Mouse (Mus musculus) forebrain, embryonic 10.5 days (tissue): ENCODE measurements around the gene Med22. TPM values are rescaled to one million over a fixed set of nuclear protein-coding genes. Genes with fewer than 3 reads are reported as not detected.

Experiments used
- DNase-seq: peaks from one replicate; pipeline ENCODE4 v3.0.0-alpha.2; 2017; ENCODE audit warnings: low spot score; ENCODE audit errors: extremely low spot score
- H3K27ac ChIP-seq: fragments of 300-500 bp; sonication (generic); 2 replicates; pipeline ENCODE4 v1.5.1; 2016; ENCODE audit warnings: mild to moderate bottlenecking
- H3K27me3 ChIP-seq: fragments of 300-500 bp; sonication (generic); 2 replicates; pipeline ENCODE4 v1.6.1; 2016; ENCODE audit warnings: mild to moderate bottlenecking; ENCODE audit not compliant: poor library complexity, severe bottlenecking
- H3K36me3 ChIP-seq: fragments of 300-500 bp; sonication (generic); replicated peaks from 2 replicates; pipeline ENCODE4 v1.6.1; 2016; ENCODE audit warnings: mild to moderate bottlenecking, moderate library complexity
- H3K4me1 ChIP-seq: fragments of 300-500 bp; sonication (generic); 2 replicates; pipeline ENCODE4 v1.6.1; 2016
- H3K4me3 ChIP-seq: fragments of 300-500 bp; sonication (generic); 2 replicates; pipeline ENCODE4 v1.5.1; 2016; ENCODE audit warnings: mild to moderate bottlenecking, moderate library complexity
- H3K9me3 ChIP-seq: fragments of 300-500 bp; sonication (generic); 2 replicates; pipeline ENCODE4 v1.6.1; 2016; ENCODE audit warnings: mild to moderate bottlenecking, moderate library complexity
- WGBS: fragments of 180-500 bp; shearing (Covaris S2); methylation state at CpG from one replicate; pipeline ENCODE4 v1.1.7; 2016; 5-methylcytosine and 5-hydroxymethylcytosine counted together
- polyA plus RNA-seq: library from polyadenylated mRNA; unstranded; fragments of >200 nt; fragmentation: Nextera tagmentation; extraction: Ambion mirVana; gene quantifications from 2 replicates; pipeline ENCODE4 v1.2.1, GENCODE M21; 2016

Gene Med22
- polyA plus RNA-seq, 1 experiment from 2014 or later, result 112 TPM

- Histone ChIP-seq H3K4me3 (peak overlapping the region; percentile 73; the same call in 1 of the 2 replicates), H3K4me1 (peaks cover 76% of the 10 kb centered on the region), H3K27ac (no peak overlapping the region), H3K27me3 (no peaks in the 10 kb centered on the region), H3K9me3 (no peaks in the 10 kb centered on the region), H3K36me3 (peaks cover 59% of the 10 kb centered on the region)
- 84% methylated on average over 17 of the region's 17 CpGs for WGBS
- no peak for DNase-seq
Measured at GRCm38 (mm10) chr2:26913416-26914147, 3.1 kb upstream of the Med22 start.

GRCm38 (mm10) chr2:26912253-26912770, 1.8 kb upstream of the Med22 start:
- peak overlapping the region; percentile 92; the same call in 1 of the 2 replicates for H3K27ac ChIP-seq
- H3K9me3 ChIP-seq, result no peaks in the 10 kb centered on the region
- DNase-seq, result no peak
- WGBS, result 75% methylated on average over 5 of the region's 5 CpGs
- no peaks in the 10 kb centered on the region for H3K27me3 ChIP-seq
- H3K36me3 ChIP-seq, result peaks cover 59% of the 10 kb centered on the region
- H3K4me1 ChIP-seq, result peaks cover 75% of the 10 kb centered on the region
- H3K4me3 ChIP-seq, result peak overlapping the region; percentile 91

GRCm38 (mm10) chr2:26910994-26911765, 703 bp upstream of the Med22 start:
- Histone ChIP-seq H3K36me3 (peaks cover 68% of the 10 kb centered on the region), H3K27me3 (no peaks in the 10 kb centered on the region), H3K9me3 (no peaks in the 10 kb centered on the region), H3K4me1 (peaks cover 63% of the 10 kb centered on the region), H3K4me3 (peak overlapping the region; percentile 91), H3K27ac (peak overlapping the region; percentile 92)
- DNase-seq, result peak; percentile 64
- WGBS, result under 1% methylated on average over 37 of the region's 37 CpGs

GRCm38 (mm10) chr2:26909387-26909784, 1.1 kb downstream of the Med22 start:
- H3K27ac ChIP-seq, result peak overlapping the region; percentile 92

GRCm38 (mm10) chr2:26908710-26909386, 1.6 kb downstream of the Med22 start:
- WGBS, result 87% methylated on average over 18 of the region's 18 CpGs

More at GRCm38 (mm10) chr2:26909387-26909784, 1.1 kb downstream of the Med22 start:
- Histone ChIP-seq H3K4me3 (peak overlapping the region; percentile 91), H3K9me3 (no peaks in the 10 kb centered on the region), H3K27me3 (no peaks in the 10 kb centered on the region), H3K4me1 (peaks cover 47% of the 10 kb centered on the region), H3K36me3 (peaks cover 80% of the 10 kb centered on the region)
- DNase-seq, result no peak

GRCm38 (mm10) chr2:26907109-26907508, 3.4 kb downstream of the Med22 start:
- Histone ChIP-seq H3K9me3 (no peaks in the 10 kb centered on the region), H3K27ac (no peak overlapping the region), H3K4me3 (no peak overlapping the region), H3K36me3 (peaks cover 61% of the 10 kb centered on the region), H3K27me3 (no peaks in the 10 kb centered on the region), H3K4me1 (peaks cover 46% of the 10 kb centered on the region)
- WGBS, result 71% methylated on average over 4 of the region's 4 CpGs
- no peak for DNase-seq

More at GRCm38 (mm10) chr2:26908710-26909386, 1.6 kb downstream of the Med22 start:
- H3K36me3 ChIP-seq, result peaks cover 78% of the 10 kb centered on the region
- peaks cover 50% of the 10 kb centered on the region for H3K4me1 ChIP-seq
- H3K9me3 ChIP-seq, result no peaks in the 10 kb centered on the region
- H3K4me3 ChIP-seq, result peak overlapping the region; percentile 91
- no peaks in the 10 kb centered on the region for H3K27me3 ChIP-seq
- no peak for DNase-seq
- H3K27ac ChIP-seq, result peak overlapping the region; percentile 60; the same call in 1 of the 2 replicates

GRCm38 (mm10) chr2:26906431-26906830, 4.0 kb downstream of the Med22 start:
- peaks cover 46% of the 10 kb centered on the region for H3K4me1 ChIP-seq
- no peak overlapping the region for H3K27ac ChIP-seq
- H3K9me3 ChIP-seq, result no peaks in the 10 kb centered on the region
- no peak for DNase-seq
- H3K4me3 ChIP-seq, result no peak overlapping the region
- 91% methylated on average over 3 of the region's 3 CpGs for WGBS
- H3K36me3 ChIP-seq, result peaks cover 54% of the 10 kb centered on the region
- H3K27me3 ChIP-seq, result no peaks in the 10 kb centered on the region

- H3K36me3 ChIP-seq, result peaks cover 50% of the 10 kb centered on the region
- H3K4me3 ChIP-seq, result no peak overlapping the region
- H3K9me3 ChIP-seq, result no peaks in the 10 kb centered on the region
- WGBS, result 88% methylated on average over 2 of the region's 2 CpGs
- DNase-seq, result no peak
- no peak overlapping the region for H3K27ac ChIP-seq
- peaks cover 51% of the 10 kb centered on the region for H3K4me1 ChIP-seq
- no peaks in the 10 kb centered on the region for H3K27me3 ChIP-seq
Measured at GRCm38 (mm10) chr2:26905936-26906335, 4.5 kb downstream of the Med22 start.

- no peak for DNase-seq
- H3K9me3 ChIP-seq, result no peaks in the 10 kb centered on the region
- H3K27ac ChIP-seq, result peak overlapping the region; percentile 88
- H3K4me1 ChIP-seq, result peaks cover 39% of the 10 kb centered on the region
- H3K27me3 ChIP-seq, result no peaks in the 10 kb centered on the region
- H3K4me3 ChIP-seq, result peak overlapping the region; percentile 88
- peaks cover 68% of the 10 kb centered on the region for H3K36me3 ChIP-seq
- 11% methylated on average over 7 of the region's 7 CpGs for WGBS
Measured at GRCm38 (mm10) chr2:26903311-26903710, 7.2 kb downstream of the Med22 start.

GRCm38 (mm10) chr2:26902467-26903220, 7.8 kb downstream of the Med22 start, which contains the start of gene Surf6:
Gene Surf6 (minus strand): TSS chr2:26902879.
- Histone ChIP-seq H3K27ac (peak within 1 kb of the TSS; percentile 88), H3K4me3 (peak within 1 kb of the TSS; percentile 88), H3K36me3 (peaks cover 68% of the 10 kb centered on the region), H3K27me3 (no peaks in the 10 kb centered on the region), H3K9me3 (no peaks in the 10 kb centered on the region), H3K4me1 (peaks cover 33% of the 10 kb centered on the region)
- under 1% methylated on average over 41 of the region's 41 CpGs for WGBS
- DNase-seq, result peak; percentile 98

- Histone ChIP-seq H3K9me3 (no peaks in the 10 kb centered on the region), H3K36me3 (peaks cover 68% of the 10 kb centered on the region), H3K4me1 (peaks cover 33% of the 10 kb centered on the region), H3K27ac (peak overlapping the region; percentile 88), H3K27me3 (no peaks in the 10 kb centered on the region), H3K4me3 (peak overlapping the region; percentile 88)
- no peak for DNase-seq
- WGBS, result 14% methylated on average over 7 of the region's 7 CpGs
Measured at GRCm38 (mm10) chr2:26901834-26902400, 8.6 kb downstream of the Med22 start.
